19 mouse cellular contexts compared by ENCODE assay signal in the genomic region with DNA sequence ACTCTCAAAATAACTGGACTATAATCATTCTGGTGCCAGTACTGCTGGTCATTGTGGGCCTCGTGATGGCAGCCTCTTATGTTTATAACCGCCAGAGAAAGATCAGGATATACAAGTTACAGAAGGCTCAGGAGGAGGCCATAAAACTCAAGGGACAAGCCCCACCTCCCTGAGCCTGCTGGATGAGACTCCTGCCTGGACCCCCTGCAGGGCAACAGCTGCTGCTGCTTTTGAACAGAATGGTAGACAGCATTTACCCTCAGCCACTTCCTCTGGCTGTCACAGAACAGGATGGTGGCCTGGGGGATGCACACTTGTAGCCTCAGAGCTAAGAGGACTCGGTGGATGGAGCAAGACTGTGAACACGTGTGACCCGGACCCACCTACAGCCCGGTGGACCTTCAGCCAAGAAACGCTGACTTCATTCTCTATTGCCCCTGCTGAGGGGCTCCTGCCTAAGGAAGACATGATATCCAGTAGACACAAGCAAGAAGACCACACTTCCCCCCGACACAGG. TPM values are rescaled to one million over a fixed set of nuclear protein-coding genes. Genes with fewer than 3 reads are reported as not detected.
DNase-seq lines count a peak whose midpoint lies in the region; ATAC-seq lines count a peak whose summit lies in the region.
"Had no signal": no experiment of that assay in that cellular context is flagged by ENCODE, and none has a peak within 500 bp of the region (broad histone marks: within the 10 kb centered on the region; RNA-seq: fewer than 3 reads in every experiment).

No protein-coding gene starts in this region.

- no peak overlapping the region for H3K4me2 ChIP-seq in hindbrain, embryonic 13.5 days
- H3K4me2 ChIP-seq in midbrain, embryonic 14.5 days (ENCODE audit: low read length): no peak overlapping the region
- no peak overlapping the region for H3K4me2 ChIP-seq in midbrain, embryonic 15.5 days
- H3K4me2 ChIP-seq in liver, embryonic 12.5 days: no peak overlapping the region; the same call in 1 of the 2 replicates
- H3K4me2 ChIP-seq: hindbrain, embryonic 12.5 days; stomach, embryonic 15.5 days had no signal

- H3K36me3 ChIP-seq in hindbrain, embryonic 13.5 days: no peaks in the 10 kb centered on the region
- H3K36me3 ChIP-seq in hindbrain, embryonic 10.5 days: no peaks in the 10 kb centered on the region
- H3K36me3 ChIP-seq in midbrain, embryonic 14.5 days (ENCODE audit: control insufficient read depth, insufficient read depth, low read length): no peaks in the 10 kb centered on the region
- H3K36me3 ChIP-seq in midbrain, embryonic 15.5 days (replicated peaks): no peaks in the 10 kb centered on the region
- peaks cover 25% of the 10 kb centered on the region for H3K36me3 ChIP-seq in liver, embryonic 12.5 days
- H3K36me3 ChIP-seq: hindbrain, embryonic 12.5 days; stomach, embryonic 15.5 days had no signal

- ATAC-seq in hindbrain, embryonic 13.5 days (ENCODE audit: low FRiP score): no peak
- ATAC-seq in midbrain, embryonic 14.5 days (ENCODE audit: low FRiP score, low TSS enrichment): no peak
- no peak for ATAC-seq in midbrain, embryonic 15.5 days (replicated peaks)
- ATAC-seq in liver, embryonic 12.5 days: no peak

- 51% methylated on average over 8 of the region's 8 CpGs for WGBS in hindbrain, embryonic 13.5 days
- WGBS in hindbrain, embryonic 10.5 days: 56% methylated on average over 8 of the region's 8 CpGs
- 53% methylated on average over 8 of the region's 8 CpGs for WGBS in midbrain, embryonic 14.5 days
- WGBS in midbrain, embryonic 15.5 days: 49% methylated on average over 8 of the region's 8 CpGs
- WGBS in liver, embryonic 12.5 days (ENCODE audit: insufficient replicate concordance): 67% methylated on average over 8 of the region's 8 CpGs

- peaks cover 41% of the 10 kb centered on the region for H3K4me1 ChIP-seq in hindbrain, embryonic 13.5 days (replicated peaks)
- peaks cover 47% of the 10 kb centered on the region for H3K4me1 ChIP-seq in hindbrain, embryonic 10.5 days (replicated peaks)
- peaks cover 18% of the 10 kb centered on the region for H3K4me1 ChIP-seq in midbrain, embryonic 14.5 days (ENCODE audit: control insufficient read depth, insufficient read depth, low read length)
- peaks cover 38% of the 10 kb centered on the region for H3K4me1 ChIP-seq in midbrain, embryonic 15.5 days
- H3K4me1 ChIP-seq in liver, embryonic 12.5 days: peaks cover 68% of the 10 kb centered on the region

- H3K9me3 ChIP-seq in hindbrain, embryonic 13.5 days: no peaks in the 10 kb centered on the region
- no peaks in the 10 kb centered on the region for H3K9me3 ChIP-seq in hindbrain, embryonic 10.5 days
- no peaks in the 10 kb centered on the region for H3K9me3 ChIP-seq in midbrain, embryonic 14.5 days (ENCODE audit: control insufficient read depth, low read length)
- H3K9me3 ChIP-seq in midbrain, embryonic 15.5 days: no peaks in the 10 kb centered on the region
- H3K9me3 ChIP-seq in liver, embryonic 12.5 days (replicated peaks): no peaks in the 10 kb centered on the region
- H3K9me3 ChIP-seq: G1E; hindbrain, embryonic 12.5 days; stomach, embryonic 15.5 days had no signal

- DNase-seq in hindbrain, embryonic 10.5 days (ENCODE audit: low spot score): no peak
- DNase-seq in midbrain, embryonic 14.5 days: peak; percentile 23
- DNase-seq in retina, embryonic 14.5 days (ENCODE audit: low spot score): peak; percentile 27
- DNase-seq in embryo, embryonic 9.5 days (ENCODE audit: extremely low spot score): no peak
- DNase-seq in urinary bladder, postnatal 14 days (ENCODE audit: low spot score): no peak
- DNase-seq: adrenal gland, adult 2 months; cerebellum, adult 18-20 months; gastrocnemius, postnatal 10 days; kidney, adult 9 months; kidney, postnatal 4 days; lung, embryonic 14.5 days; thymus, adult 2 months had no signal

- peaks cover 77% of the 10 kb centered on the region for H3K27me3 ChIP-seq in hindbrain, embryonic 13.5 days
- peaks cover 79% of the 10 kb centered on the region for H3K27me3 ChIP-seq in hindbrain, embryonic 10.5 days (ENCODE audit: insufficient read depth, poor library complexity, severe bottlenecking)
- peaks cover 55% of the 10 kb centered on the region for H3K27me3 ChIP-seq in midbrain, embryonic 14.5 days (ENCODE audit: control insufficient read depth, insufficient read depth, low read length)
- H3K27me3 ChIP-seq in midbrain, embryonic 15.5 days (replicated peaks): peaks cover 52% of the 10 kb centered on the region
- peaks cover 17% of the 10 kb centered on the region for H3K27me3 ChIP-seq in liver, embryonic 12.5 days (replicated peaks)

- no peak overlapping the region for H3K27ac ChIP-seq in hindbrain, embryonic 13.5 days
- no peak overlapping the region for H3K27ac ChIP-seq in hindbrain, embryonic 10.5 days
- H3K27ac ChIP-seq in midbrain, embryonic 14.5 days (replicated peaks; ENCODE audit: low read depth, low read length): no peak overlapping the region
- H3K27ac ChIP-seq in midbrain, embryonic 15.5 days: no peak overlapping the region
- H3K27ac ChIP-seq in liver, embryonic 12.5 days: peak overlapping the region; percentile 99
- H3K27ac ChIP-seq: hindbrain, embryonic 12.5 days; stomach, embryonic 15.5 days had no signal

- H3K4me3 ChIP-seq in hindbrain, embryonic 13.5 days: no peak overlapping the region
- H3K4me3 ChIP-seq in hindbrain, embryonic 10.5 days: no peak overlapping the region
- no peak overlapping the region for H3K4me3 ChIP-seq in midbrain, embryonic 14.5 days (replicated peaks; ENCODE audit: low read depth, low read length)
- no peak overlapping the region for H3K4me3 ChIP-seq in midbrain, embryonic 15.5 days
- no peak overlapping the region for H3K4me3 ChIP-seq in liver, embryonic 12.5 days
- H3K4me3 ChIP-seq: hindbrain, embryonic 12.5 days; stomach, embryonic 15.5 days had no signal

- peak overlapping the region; percentile 35 for H3K9ac ChIP-seq in hindbrain, embryonic 13.5 days
- H3K9ac ChIP-seq in midbrain, embryonic 14.5 days (replicated peaks; ENCODE audit: low read length): no peak overlapping the region
- H3K9ac ChIP-seq in midbrain, embryonic 15.5 days: no peak overlapping the region
- H3K9ac ChIP-seq in liver, embryonic 12.5 days: peak overlapping the region; percentile 86; the same call in 1 of the 2 replicates
- H3K9ac ChIP-seq: hindbrain, embryonic 12.5 days; lung, embryonic 14.5 days; stomach, embryonic 15.5 days had no signal

RNA-seq across cellular contexts. Expression of a gene that starts 1.3 kb away (rescaled TPM):
- polyA plus RNA-seq in hindbrain, embryonic 13.5 days (2015; fragmentation: Nextera tagmentation; extraction: Ambion mirVana): 0.21 TPM in 1 of 2 replicates, not detected in the other
- 5.9 and 6.0 TPM in 2 replicates for polyA plus RNA-seq in hindbrain, embryonic 10.5 days (2016; fragmentation: Nextera tagmentation; extraction: Ambion mirVana)
- polyA plus RNA-seq in midbrain, embryonic 14.5 days (2014; fragmentation: Nextera tagmentation; extraction: Ambion mirVana): not detected in 2 replicates
- polyA plus RNA-seq in midbrain, embryonic 15.5 days (2015; fragmentation: Nextera tagmentation; extraction: Ambion mirVana): 0.27 TPM in 2 replicates
- 231 and 238 TPM in 2 replicates for polyA plus RNA-seq in liver, embryonic 12.5 days (2016; fragmentation: Nextera tagmentation; extraction: Ambion mirVana)

RNA-seq across cellular contexts. Expression of a gene that starts 4.0 kb away (rescaled TPM):
- 0.58 and 0.80 TPM in 2 replicates for polyA plus RNA-seq in hindbrain, embryonic 13.5 days (2015; fragmentation: Nextera tagmentation; extraction: Ambion mirVana)
- polyA plus RNA-seq in hindbrain, embryonic 10.5 days (2016; fragmentation: Nextera tagmentation; extraction: Ambion mirVana): 0.07 TPM in 1 of 2 replicates, not detected in the other
- 0.71 and 1.0 TPM in 2 replicates for polyA plus RNA-seq in midbrain, embryonic 14.5 days (2014; fragmentation: Nextera tagmentation; extraction: Ambion mirVana)
- 1.8 TPM in 2 replicates for polyA plus RNA-seq in midbrain, embryonic 15.5 days (2015; fragmentation: Nextera tagmentation; extraction: Ambion mirVana)
- polyA plus RNA-seq in liver, embryonic 12.5 days (2016; fragmentation: Nextera tagmentation; extraction: Ambion mirVana): 0.42 and 0.45 TPM in 2 replicates

RNA-seq across cellular contexts. Expression of a gene that starts 12.0 kb away (rescaled TPM):
- 3.4 and 4.4 TPM in 2 replicates for polyA plus RNA-seq in hindbrain, embryonic 13.5 days (2015; fragmentation: Nextera tagmentation; extraction: Ambion mirVana)
- polyA plus RNA-seq in hindbrain, embryonic 10.5 days (2016; fragmentation: Nextera tagmentation; extraction: Ambion mirVana): 5.1 and 5.8 TPM in 2 replicates
- 1.7 and 4.1 TPM in 2 replicates for polyA plus RNA-seq in midbrain, embryonic 14.5 days (2014; fragmentation: Nextera tagmentation; extraction: Ambion mirVana)
- 3.3 and 3.9 TPM in 2 replicates for polyA plus RNA-seq in midbrain, embryonic 15.5 days (2015; fragmentation: Nextera tagmentation; extraction: Ambion mirVana)
- polyA plus RNA-seq in liver, embryonic 12.5 days (2016; fragmentation: Nextera tagmentation; extraction: Ambion mirVana): 9.9 TPM in 2 replicates

RNA-seq across cellular contexts. Expression of a gene that starts 25.3 kb away (rescaled TPM):
- 98.2 and 104 TPM in 2 replicates for polyA plus RNA-seq in hindbrain, embryonic 13.5 days (2015; fragmentation: Nextera tagmentation; extraction: Ambion mirVana)
- 136 and 150 TPM in 2 replicates for polyA plus RNA-seq in hindbrain, embryonic 10.5 days (2016; fragmentation: Nextera tagmentation; extraction: Ambion mirVana)
- 98.6 and 112 TPM in 2 replicates for polyA plus RNA-seq in midbrain, embryonic 14.5 days (2014; fragmentation: Nextera tagmentation; extraction: Ambion mirVana)
- 93.4 and 110 TPM in 2 replicates for polyA plus RNA-seq in midbrain, embryonic 15.5 days (2015; fragmentation: Nextera tagmentation; extraction: Ambion mirVana)
- polyA plus RNA-seq in liver, embryonic 12.5 days (2016; fragmentation: Nextera tagmentation; extraction: Ambion mirVana): 89.3 and 91.4 TPM in 2 replicates

RNA-seq across cellular contexts. Expression of a gene that starts 39.1 kb away (rescaled TPM):
- 0.92 and 1.9 TPM in 2 replicates for polyA plus RNA-seq in hindbrain, embryonic 13.5 days (2015; fragmentation: Nextera tagmentation; extraction: Ambion mirVana)
- polyA plus RNA-seq in hindbrain, embryonic 10.5 days (2016; fragmentation: Nextera tagmentation; extraction: Ambion mirVana): 1.0 TPM in 2 replicates
- 1.5 and 1.6 TPM in 2 replicates for polyA plus RNA-seq in midbrain, embryonic 14.5 days (2014; fragmentation: Nextera tagmentation; extraction: Ambion mirVana)
- 0.86 and 3.1 TPM in 2 replicates for polyA plus RNA-seq in midbrain, embryonic 15.5 days (2015; fragmentation: Nextera tagmentation; extraction: Ambion mirVana)
- polyA plus RNA-seq in liver, embryonic 12.5 days (2016; fragmentation: Nextera tagmentation; extraction: Ambion mirVana): 0.62 TPM in 1 of 2 replicates, not detected in the other
- polyA plus RNA-seq: adrenal gland, adult 2 months; hindbrain, embryonic 12.5 days; intestine, embryonic 14.5 days; lung, embryonic 14.5 days; stomach, embryonic 15.5 days had no signal

Comparison
In these comparisons a context has a peak if more than half of its experiments do, and no peak if none do; other contexts are left out.
1. H3K9ac ChIP-seq: peak in hindbrain, embryonic 13.5 days (single experiment) and liver, embryonic 12.5 days (single experiment); none in midbrain, embryonic 14.5 days (single experiment) and midbrain, embryonic 15.5 days (single experiment).
2. DNase-seq: peak in midbrain, embryonic 14.5 days (single experiment) and retina, embryonic 14.5 days (single experiment); none in hindbrain, embryonic 10.5 days (single experiment), embryo, embryonic 9.5 days (single experiment) and urinary bladder, postnatal 14 days (single experiment).
3. RNA of a gene that starts 1.3 kb away (polyA plus RNA-seq): 231 to 238 TPM in liver, embryonic 12.5 days; 5.9 to 6.0 TPM in hindbrain, embryonic 10.5 days, 0.27 TPM in midbrain, embryonic 15.5 days, not detected in midbrain, embryonic 14.5 days and 0.21 TPM in hindbrain, embryonic 13.5 days; every median in the first group is over 10 times any median in the second.